Mouse (Mus musculus): ENCODE measurements around the gene Mkrn2. TPM values are rescaled to one million over a fixed set of nuclear protein-coding genes. Genes with fewer than 3 reads are reported as not detected.

Mkrn2 gene
- polyA plus RNA-seq, 1 experiment from 2014 or later = 24.0 TPM

- Histone ChIP-seq H3K4me1 (ENCODE audit: control insufficient read depth, insufficient read depth, low read length) (peaks cover 34% of the 10 kb centered on the region), H3K9me3 (replicated peaks; ENCODE audit: control insufficient read depth, low read length) (no peaks in the 10 kb centered on the region), H3K27me3 (ENCODE audit: control insufficient read depth, insufficient read depth, low read length) (no peaks in the 10 kb centered on the region), H3K9ac (ENCODE audit: low read depth, low read length) (no peak overlapping the region), H3K27ac (ENCODE audit: low read depth, low read length) (peak overlapping the region; percentile 58), H3K4me2 (peak overlapping the region; percentile 34), H3K4me3 (ENCODE audit: low read depth, low read length) (no peak overlapping the region), H3K36me3 (ENCODE audit: control insufficient read depth, insufficient read depth, low read length) (no peaks in the 10 kb centered on the region)
- no peak for ATAC-seq (replicated peaks; ENCODE audit: insufficient number of reproducible peaks, low FRiP score, low TSS enrichment)
- 42% methylated on average over 5 of the region's 5 CpGs for WGBS (ENCODE audit: insufficient replicate concordance)
These were observed 49.0 kb downstream of the Mkrn2 start for GRCm38 (mm10) chr6:115650476-115651427.

DNA sequence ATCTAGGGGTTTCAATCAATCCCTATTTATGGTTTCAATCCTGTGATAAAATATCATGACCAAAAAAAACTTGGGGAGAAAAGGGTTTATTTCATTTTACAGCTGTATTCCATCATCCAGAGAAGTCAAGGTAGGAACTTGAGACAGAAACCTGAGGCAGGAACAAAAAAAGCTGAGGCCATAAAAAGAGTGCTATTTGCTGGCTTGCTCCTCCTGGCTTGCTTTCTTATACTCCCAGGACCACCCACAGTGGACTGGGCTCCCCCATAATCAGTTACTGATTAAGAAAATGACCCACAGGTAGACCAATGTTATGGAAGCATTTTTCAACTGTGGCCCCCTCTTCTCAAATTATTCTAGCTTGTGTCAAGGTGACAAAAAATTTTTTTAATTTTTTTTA lies 50.0 kb downstream of the Mkrn2 start:
- Histone ChIP-seq H3K27me3 (ENCODE audit: control insufficient read depth, insufficient read depth, low read length) (no peaks in the 10 kb centered on the region), H3K36me3 (ENCODE audit: control insufficient read depth, insufficient read depth, low read length) (no peaks in the 10 kb centered on the region), H3K9ac (ENCODE audit: low read depth, low read length) (no peak overlapping the region), H3K9me3 (replicated peaks; ENCODE audit: control insufficient read depth, low read length) (no peaks in the 10 kb centered on the region), H3K4me1 (ENCODE audit: control insufficient read depth, insufficient read depth, low read length) (peaks cover 34% of the 10 kb centered on the region), H3K4me2 (no peak overlapping the region), H3K27ac (ENCODE audit: low read depth, low read length) (no peak overlapping the region), H3K4me3 (ENCODE audit: low read depth, low read length) (no peak overlapping the region)
- no peak for ATAC-seq (replicated peaks; ENCODE audit: insufficient number of reproducible peaks, low FRiP score, low TSS enrichment)

- H3K27ac ChIP-seq (ENCODE audit: low read depth, low read length) = no peak overlapping the region
- ATAC-seq (replicated peaks; ENCODE audit: insufficient number of reproducible peaks, low FRiP score, low TSS enrichment) = no peak
- WGBS (ENCODE audit: insufficient replicate concordance) = 41% methylated on average over 2 of the region's 2 CpGs
These were observed 52.2 kb downstream of the Mkrn2 start for GRCm38 (mm10) chr6:115653939-115654338.

GRCm38 (mm10) chr6:115658802-115659201 lies 57.1 kb downstream of the Mkrn2 start:
- no peak overlapping the region for H3K4me2 ChIP-seq
- no peak for ATAC-seq (replicated peaks; ENCODE audit: insufficient number of reproducible peaks, low FRiP score, low TSS enrichment)
- no peaks in the 10 kb centered on the region for H3K27me3 ChIP-seq (ENCODE audit: control insufficient read depth, insufficient read depth, low read length)
- H3K27ac ChIP-seq (ENCODE audit: low read depth, low read length) = no peak overlapping the region
- H3K36me3 ChIP-seq (ENCODE audit: control insufficient read depth, insufficient read depth, low read length) = no peaks in the 10 kb centered on the region
- no peaks in the 10 kb centered on the region for H3K9me3 ChIP-seq (replicated peaks; ENCODE audit: control insufficient read depth, low read length)
- H3K4me1 ChIP-seq (ENCODE audit: control insufficient read depth, insufficient read depth, low read length) = peaks cover 19% of the 10 kb centered on the region
- H3K9ac ChIP-seq (ENCODE audit: low read depth, low read length) = no peak overlapping the region
- H3K4me3 ChIP-seq (ENCODE audit: low read depth, low read length) = no peak overlapping the region

More at GRCm38 (mm10) chr6:115653939-115654338, 52.2 kb downstream of the Mkrn2 start:
- Histone ChIP-seq H3K4me1 (ENCODE audit: control insufficient read depth, insufficient read depth, low read length) (peaks cover 46% of the 10 kb centered on the region), H3K9me3 (replicated peaks; ENCODE audit: control insufficient read depth, low read length) (no peaks in the 10 kb centered on the region), H3K9ac (ENCODE audit: low read depth, low read length) (no peak overlapping the region), H3K4me2 (no peak overlapping the region), H3K27me3 (ENCODE audit: control insufficient read depth, insufficient read depth, low read length) (no peaks in the 10 kb centered on the region), H3K36me3 (ENCODE audit: control insufficient read depth, insufficient read depth, low read length) (no peaks in the 10 kb centered on the region), H3K4me3 (ENCODE audit: low read depth, low read length) (no peak overlapping the region)

DNA sequence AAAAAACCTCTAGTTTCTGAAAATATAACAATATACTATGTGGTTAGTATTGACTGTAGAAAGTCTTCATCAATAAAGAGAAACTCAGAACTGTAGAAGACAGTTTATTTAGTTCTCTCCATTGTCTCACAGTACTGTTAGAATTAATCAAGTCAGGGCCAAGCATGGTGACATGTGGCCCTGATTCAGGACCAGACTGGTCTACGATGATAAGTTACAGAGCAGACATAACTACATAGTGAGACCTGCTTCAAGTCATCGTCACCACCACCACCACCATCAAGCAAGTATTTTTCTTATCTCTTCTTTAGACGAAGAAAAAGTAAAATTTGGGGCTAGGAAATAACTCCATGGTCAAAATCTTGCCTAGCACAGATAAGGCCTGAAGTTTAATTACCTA lies 62.6 kb downstream of the Mkrn2 start:
- Histone ChIP-seq H3K4me1 (ENCODE audit: control insufficient read depth, insufficient read depth, low read length) (peaks cover 17% of the 10 kb centered on the region), H3K9ac (ENCODE audit: low read depth, low read length) (no peak overlapping the region), H3K4me3 (ENCODE audit: low read depth, low read length) (no peak overlapping the region)

GRCm38 (mm10) chr6:115666641-115667040 lies 64.9 kb downstream of the Mkrn2 start:
- Histone ChIP-seq H3K9me3 (replicated peaks; ENCODE audit: control insufficient read depth, low read length) (no peaks in the 10 kb centered on the region), H3K27ac (ENCODE audit: low read depth, low read length) (no peak overlapping the region), H3K4me2 (no peak overlapping the region), H3K9ac (ENCODE audit: low read depth, low read length) (no peak overlapping the region), H3K36me3 (ENCODE audit: control insufficient read depth, insufficient read depth, low read length) (no peaks in the 10 kb centered on the region), H3K27me3 (ENCODE audit: control insufficient read depth, insufficient read depth, low read length) (no peaks in the 10 kb centered on the region), H3K4me1 (ENCODE audit: control insufficient read depth, insufficient read depth, low read length) (peaks cover 14% of the 10 kb centered on the region), H3K4me3 (ENCODE audit: low read depth, low read length) (no peak overlapping the region)
- 83% methylated on average over 4 of the region's 4 CpGs for WGBS (ENCODE audit: insufficient replicate concordance)
- no peak for ATAC-seq (replicated peaks; ENCODE audit: insufficient number of reproducible peaks, low FRiP score, low TSS enrichment)

More for the DNA sequence above, 62.6 kb downstream of the Mkrn2 start:
- 44% methylated on average over 3 of the region's 3 CpGs for WGBS (ENCODE audit: insufficient replicate concordance)
- Histone ChIP-seq H3K27ac (ENCODE audit: low read depth, low read length) (no peak overlapping the region), H3K4me2 (no peak overlapping the region), H3K9me3 (replicated peaks; ENCODE audit: control insufficient read depth, low read length) (no peaks in the 10 kb centered on the region), H3K27me3 (ENCODE audit: control insufficient read depth, insufficient read depth, low read length) (no peaks in the 10 kb centered on the region), H3K36me3 (ENCODE audit: control insufficient read depth, insufficient read depth, low read length) (no peaks in the 10 kb centered on the region)
- no peak for ATAC-seq (replicated peaks; ENCODE audit: insufficient number of reproducible peaks, low FRiP score, low TSS enrichment)

Other genes with a start within 250 kb of the Mkrn2 start
- 0.69 and 1.3 TPM in 2 replicates for gene Pparg, start 241.0 kb upstream of the Mkrn2 start, polyA plus RNA-seq (2014; fragmentation: Nextera tagmentation; extraction: Ambion mirVana)
- gene Tsen2, start 57.2 kb upstream of the Mkrn2 start, polyA plus RNA-seq (2014; fragmentation: Nextera tagmentation; extraction: Ambion mirVana) = 19.4 and 19.9 TPM in 2 replicates
- 0.08 and 0.21 TPM in 2 replicates for gene Mkrn2os, start 9.3 kb upstream of the Mkrn2 start, polyA plus RNA-seq (2014; fragmentation: Nextera tagmentation; extraction: Ambion mirVana)
- 96.3 and 107 TPM in 2 replicates for gene Raf1, start 74.7 kb downstream of the Mkrn2 start, polyA plus RNA-seq (2014; fragmentation: Nextera tagmentation; extraction: Ambion mirVana)
- gene Tmem40, start 160.5 kb downstream of the Mkrn2 start, polyA plus RNA-seq (2014; fragmentation: Nextera tagmentation; extraction: Ambion mirVana) = 4.2 and 4.4 TPM in 2 replicates
- 38.8 and 50.8 TPM in 2 replicates for gene Cand2, start 172.6 kb downstream of the Mkrn2 start, polyA plus RNA-seq (2014; fragmentation: Nextera tagmentation; extraction: Ambion mirVana)
- 1,431 and 1,576 TPM in 2 replicates for gene Rpl32, start 206.8 kb downstream of the Mkrn2 start, polyA plus RNA-seq (2014; fragmentation: Nextera tagmentation; extraction: Ambion mirVana)
- 0.50 and 0.63 TPM in 2 replicates for gene Efcab12, start 236.5 kb downstream of the Mkrn2 start, polyA plus RNA-seq (2014; fragmentation: Nextera tagmentation; extraction: Ambion mirVana)

Measured in heart, embryonic 11.5 days (tissue).